Mouse (Mus musculus): Measurements from ENCODE around the gene Spag4.

Spag4 gene

GRCm38 (mm10) chr2:156065099-156066041 lies at the start of gene Spag4:
Gene Spag4, plus strand, starts transcription at chr2:156065175.
- DNase-seq (ENCODE audit: low read depth, low spot score): peak; percentile 88

- no peak for DNase-seq (ENCODE audit: low read depth, low spot score)
These were observed 46.9 kb upstream of the Spag4 start for GRCm38 (mm10) chr2:156018106-156018505.

GRCm38 (mm10) chr2:156021219-156021618 lies 43.8 kb upstream of the Spag4 start:
- DNase-seq (ENCODE audit: low read depth, low spot score): no peak

- DNase-seq (ENCODE audit: low read depth, low spot score): no peak
These were observed 43.2 kb upstream of the Spag4 start for GRCm38 (mm10) chr2:156021765-156022164.

GRCm38 (mm10) chr2:156025482-156025881 lies 39.5 kb upstream of the Spag4 start:
- DNase-seq (ENCODE audit: low read depth, low spot score): no peak

GRCm38 (mm10) chr2:156039390-156039789 lies 25.6 kb upstream of the Spag4 start:
- no peak for DNase-seq (ENCODE audit: low read depth, low spot score)

GRCm38 (mm10) chr2:156042903-156043302 lies 22.1 kb upstream of the Spag4 start:
- no peak for DNase-seq (ENCODE audit: low read depth, low spot score)

- DNase-seq (ENCODE audit: low read depth, low spot score): no peak
These were observed 17.0 kb upstream of the Spag4 start for GRCm38 (mm10) chr2:156047929-156048328.

- no peak for DNase-seq (ENCODE audit: low read depth, low spot score)
These were observed 12.2 kb upstream of the Spag4 start, which contains the start of gene Fer1l4 for GRCm38 (mm10) chr2:156052816-156053215. Gene Fer1l4, minus strand, starts transcription at chr2:156052947.

GRCm38 (mm10) chr2:156066126-156066525 lies 1.2 kb downstream of the Spag4 start:
- no peak for DNase-seq (ENCODE audit: low read depth, low spot score)

GRCm38 (mm10) chr2:156067916-156068315 lies 2.9 kb downstream of the Spag4 start:
- no peak for DNase-seq (ENCODE audit: low read depth, low spot score)

GRCm38 (mm10) chr2:156071236-156071635 lies 6.3 kb downstream of the Spag4 start:
- no peak for DNase-seq (ENCODE audit: low read depth, low spot score)

GRCm38 (mm10) chr2:156073725-156074124 lies 8.8 kb downstream of the Spag4 start:
- DNase-seq (ENCODE audit: low read depth, low spot score): no peak

- DNase-seq (ENCODE audit: low read depth, low spot score): no peak
These were observed 12.5 kb downstream of the Spag4 start for GRCm38 (mm10) chr2:156077461-156077860.

GRCm38 (mm10) chr2:156078421-156079182 lies 13.6 kb downstream of the Spag4 start:
- no peak for DNase-seq (ENCODE audit: low read depth, low spot score)

- DNase-seq (ENCODE audit: low read depth, low spot score): no peak
These were observed 14.2 kb downstream of the Spag4 start for GRCm38 (mm10) chr2:156079183-156079560.

GRCm38 (mm10) chr2:156079674-156080073 lies 14.7 kb downstream of the Spag4 start:
- no peak for DNase-seq (ENCODE audit: low read depth, low spot score)

- DNase-seq (ENCODE audit: low read depth, low spot score): no peak
These were observed 15.4 kb downstream of the Spag4 start for GRCm38 (mm10) chr2:156080391-156080790.

- DNase-seq (ENCODE audit: low read depth, low spot score): no peak
These were observed 19.6 kb downstream of the Spag4 start for GRCm38 (mm10) chr2:156084541-156084940.

- DNase-seq (ENCODE audit: low read depth, low spot score): no peak
These were observed 22.6 kb downstream of the Spag4 start for GRCm38 (mm10) chr2:156087391-156088110.

GRCm38 (mm10) chr2:156089799-156090198 lies 24.8 kb downstream of the Spag4 start:
- no peak for DNase-seq (ENCODE audit: low read depth, low spot score)

- DNase-seq (ENCODE audit: low read depth, low spot score): no peak
These were observed 27.0 kb downstream of the Spag4 start for GRCm38 (mm10) chr2:156091926-156092325.

All from mesoderm, embryonic 11.5 days (tissue).